Mouse (Mus musculus): ENCODE data around the gene Mrvi1. TPM values are rescaled to one million over a fixed set of nuclear protein-coding genes. Genes with fewer than 3 reads are reported as not detected.

Gene Mrvi1
- polyA plus RNA-seq, 1 experiment from 2014 or later, result 1.3 TPM

- WGBS, result 83% methylated on average over 4 of the region's 4 CpGs
- DNase-seq (ENCODE audit: low spot score), result no peak
- Histone ChIP-seq H3K4me3 (no peak overlapping the region), H3K36me3 (no peaks in the 10 kb centered on the region), H3K9me3 (replicated peaks) (no peaks in the 10 kb centered on the region), H3K27ac (no peak overlapping the region), H3K4me1 (no peaks in the 10 kb centered on the region), H3K27me3 (ENCODE audit: low read depth, poor library complexity, severe bottlenecking) (no peaks in the 10 kb centered on the region)
These were observed 14.9 kb downstream of the Mrvi1 start for GRCm38 (mm10) chr7:110967373-110967772.

GRCm38 (mm10) chr7:110966853-110967252, 15.4 kb downstream of the Mrvi1 start:
- no peak for DNase-seq (ENCODE audit: low spot score)
- 91% methylated on average over 5 of the region's 5 CpGs for WGBS

GRCm38 (mm10) chr7:110965387-110965786, 16.9 kb downstream of the Mrvi1 start:
- Histone ChIP-seq H3K4me3 (no peak overlapping the region), H3K9me3 (replicated peaks) (no peaks in the 10 kb centered on the region), H3K27ac (no peak overlapping the region), H3K27me3 (ENCODE audit: low read depth, poor library complexity, severe bottlenecking) (no peaks in the 10 kb centered on the region), H3K4me1 (no peaks in the 10 kb centered on the region), H3K36me3 (no peaks in the 10 kb centered on the region)
- no peak for DNase-seq (ENCODE audit: low spot score)
- 83% methylated on average over 3 of the region's 3 CpGs for WGBS

More at GRCm38 (mm10) chr7:110966853-110967252, 15.4 kb downstream of the Mrvi1 start:
- H3K9me3 ChIP-seq (replicated peaks), result no peaks in the 10 kb centered on the region
- no peak overlapping the region for H3K4me3 ChIP-seq
- H3K27ac ChIP-seq, result no peak overlapping the region
- H3K36me3 ChIP-seq, result no peaks in the 10 kb centered on the region
- no peaks in the 10 kb centered on the region for H3K4me1 ChIP-seq
- H3K27me3 ChIP-seq (ENCODE audit: low read depth, poor library complexity, severe bottlenecking), result no peaks in the 10 kb centered on the region

- Histone ChIP-seq H3K9me3 (replicated peaks) (no peaks in the 10 kb centered on the region), H3K27me3 (ENCODE audit: low read depth, poor library complexity, severe bottlenecking) (no peaks in the 10 kb centered on the region), H3K4me3 (no peak overlapping the region), H3K27ac (no peak overlapping the region), H3K4me1 (no peaks in the 10 kb centered on the region), H3K36me3 (no peaks in the 10 kb centered on the region)
- WGBS, result 82% methylated on average over 3 of the region's 3 CpGs
- DNase-seq (ENCODE audit: low spot score), result no peak
These were observed 18.6 kb downstream of the Mrvi1 start for GRCm38 (mm10) chr7:110963655-110963997.

- Histone ChIP-seq H3K4me3 (no peak overlapping the region), H3K27ac (no peak overlapping the region), H3K4me1 (no peaks in the 10 kb centered on the region), H3K9me3 (replicated peaks) (no peaks in the 10 kb centered on the region), H3K36me3 (no peaks in the 10 kb centered on the region), H3K27me3 (ENCODE audit: low read depth, poor library complexity, severe bottlenecking) (no peaks in the 10 kb centered on the region)
- no peak for DNase-seq (ENCODE audit: low spot score)
- WGBS, result 67% methylated on average over 9 of the region's 9 CpGs
These were observed 19.2 kb downstream of the Mrvi1 start for GRCm38 (mm10) chr7:110962943-110963654.

- no peaks in the 10 kb centered on the region for H3K4me1 ChIP-seq
- DNase-seq (ENCODE audit: low spot score), result no peak
- 93% methylated on average over 3 of the region's 3 CpGs for WGBS
These were observed 19.8 kb downstream of the Mrvi1 start for GRCm38 (mm10) chr7:110962497-110962896.

GRCm38 (mm10) chr7:110956422-110957170, 25.7 kb downstream of the Mrvi1 start:
- Histone ChIP-seq H3K36me3 (no peaks in the 10 kb centered on the region), H3K4me3 (no peak overlapping the region), H3K9me3 (replicated peaks) (no peaks in the 10 kb centered on the region), H3K27me3 (ENCODE audit: low read depth, poor library complexity, severe bottlenecking) (no peaks in the 10 kb centered on the region), H3K27ac (no peak overlapping the region), H3K4me1 (peaks cover 6% of the 10 kb centered on the region)
- no peak for DNase-seq (ENCODE audit: low spot score)
- WGBS, result 91% methylated on average over 14 of the region's 14 CpGs

More at GRCm38 (mm10) chr7:110962497-110962896, 19.8 kb downstream of the Mrvi1 start:
- Histone ChIP-seq H3K4me3 (no peak overlapping the region), H3K9me3 (replicated peaks) (no peaks in the 10 kb centered on the region), H3K27me3 (ENCODE audit: low read depth, poor library complexity, severe bottlenecking) (no peaks in the 10 kb centered on the region), H3K36me3 (no peaks in the 10 kb centered on the region), H3K27ac (no peak overlapping the region)

GRCm38 (mm10) chr7:110955576-110955975, 26.7 kb downstream of the Mrvi1 start:
- no peak overlapping the region for H3K4me3 ChIP-seq
- H3K36me3 ChIP-seq, result no peaks in the 10 kb centered on the region
- WGBS, result 80% methylated on average over 2 of the region's 2 CpGs
- DNase-seq (ENCODE audit: low spot score), result no peak
- peaks cover 6% of the 10 kb centered on the region for H3K4me1 ChIP-seq
- no peaks in the 10 kb centered on the region for H3K9me3 ChIP-seq (replicated peaks)
- no peak overlapping the region for H3K27ac ChIP-seq
- no peaks in the 10 kb centered on the region for H3K27me3 ChIP-seq (ENCODE audit: low read depth, poor library complexity, severe bottlenecking)

GRCm38 (mm10) chr7:110954072-110954858, 28.0 kb downstream of the Mrvi1 start:
- H3K4me1 ChIP-seq, result peaks cover 15% of the 10 kb centered on the region
- H3K4me3 ChIP-seq, result no peak overlapping the region
- 82% methylated on average over 6 of the region's 6 CpGs for WGBS
- H3K36me3 ChIP-seq, result no peaks in the 10 kb centered on the region
- no peak for DNase-seq (ENCODE audit: low spot score)
- H3K27me3 ChIP-seq (ENCODE audit: low read depth, poor library complexity, severe bottlenecking), result no peaks in the 10 kb centered on the region
- no peak overlapping the region for H3K27ac ChIP-seq
- no peaks in the 10 kb centered on the region for H3K9me3 ChIP-seq (replicated peaks)

GRCm38 (mm10) chr7:110953210-110953609, 29.1 kb downstream of the Mrvi1 start:
- H3K9me3 ChIP-seq (replicated peaks), result no peaks in the 10 kb centered on the region
- H3K27me3 ChIP-seq (ENCODE audit: low read depth, poor library complexity, severe bottlenecking), result no peaks in the 10 kb centered on the region
- 82% methylated on average over 1 of the region's 1 CpGs for WGBS
- H3K27ac ChIP-seq, result no peak overlapping the region
- no peak for DNase-seq (ENCODE audit: low spot score)
- H3K4me1 ChIP-seq, result peaks cover 15% of the 10 kb centered on the region
- H3K36me3 ChIP-seq, result no peaks in the 10 kb centered on the region
- H3K4me3 ChIP-seq, result no peak overlapping the region

GRCm38 (mm10) chr7:110950621-110950925, 31.7 kb downstream of the Mrvi1 start:
- H3K27me3 ChIP-seq (ENCODE audit: low read depth, poor library complexity, severe bottlenecking), result no peaks in the 10 kb centered on the region
- H3K9me3 ChIP-seq (replicated peaks), result no peaks in the 10 kb centered on the region
- no peak for DNase-seq (ENCODE audit: low spot score)
- no peaks in the 10 kb centered on the region for H3K36me3 ChIP-seq
- H3K27ac ChIP-seq, result no peak overlapping the region
- H3K4me3 ChIP-seq, result no peak overlapping the region
- H3K4me1 ChIP-seq, result peaks cover 12% of the 10 kb centered on the region

- no peaks in the 10 kb centered on the region for H3K36me3 ChIP-seq
- WGBS, result 73% methylated on average over 13 of the region's 13 CpGs
- no peak overlapping the region for H3K4me3 ChIP-seq
- H3K4me1 ChIP-seq, result peaks cover 14% of the 10 kb centered on the region
- no peak overlapping the region for H3K27ac ChIP-seq
- H3K9me3 ChIP-seq (replicated peaks), result no peaks in the 10 kb centered on the region
- DNase-seq (ENCODE audit: low spot score), result no peak
- H3K27me3 ChIP-seq (ENCODE audit: low read depth, poor library complexity, severe bottlenecking), result no peaks in the 10 kb centered on the region
These were observed 32.3 kb downstream of the Mrvi1 start for GRCm38 (mm10) chr7:110949785-110950620.

All from limb, embryonic 10.5 days (tissue).